Mouse (Mus musculus): Measurements from ENCODE around the gene Atoh8.

Atoh8 gene

GRCm38 (mm10) chr6:72235098-72235806, at the start of gene Atoh8:
Atoh8 (minus strand) TSS chr6:72235577.
- peak; percentile 67 for DNase-seq (ENCODE audit: low read depth, low spot score)

- peak; percentile 31 for DNase-seq (ENCODE audit: low read depth, low spot score)
These were observed 48.5 kb upstream of the Atoh8 start for GRCm38 (mm10) chr6:72283914-72284313.

GRCm38 (mm10) chr6:72280410-72280998, 45.1 kb upstream of the Atoh8 start:
- DNase-seq (ENCODE audit: low read depth, low spot score) = no peak

GRCm38 (mm10) chr6:72279505-72279904, 44.1 kb upstream of the Atoh8 start:
- DNase-seq (ENCODE audit: low read depth, low spot score) = no peak

GRCm38 (mm10) chr6:72278835-72279234, 43.5 kb upstream of the Atoh8 start:
- no peak for DNase-seq (ENCODE audit: low read depth, low spot score)

DNA sequence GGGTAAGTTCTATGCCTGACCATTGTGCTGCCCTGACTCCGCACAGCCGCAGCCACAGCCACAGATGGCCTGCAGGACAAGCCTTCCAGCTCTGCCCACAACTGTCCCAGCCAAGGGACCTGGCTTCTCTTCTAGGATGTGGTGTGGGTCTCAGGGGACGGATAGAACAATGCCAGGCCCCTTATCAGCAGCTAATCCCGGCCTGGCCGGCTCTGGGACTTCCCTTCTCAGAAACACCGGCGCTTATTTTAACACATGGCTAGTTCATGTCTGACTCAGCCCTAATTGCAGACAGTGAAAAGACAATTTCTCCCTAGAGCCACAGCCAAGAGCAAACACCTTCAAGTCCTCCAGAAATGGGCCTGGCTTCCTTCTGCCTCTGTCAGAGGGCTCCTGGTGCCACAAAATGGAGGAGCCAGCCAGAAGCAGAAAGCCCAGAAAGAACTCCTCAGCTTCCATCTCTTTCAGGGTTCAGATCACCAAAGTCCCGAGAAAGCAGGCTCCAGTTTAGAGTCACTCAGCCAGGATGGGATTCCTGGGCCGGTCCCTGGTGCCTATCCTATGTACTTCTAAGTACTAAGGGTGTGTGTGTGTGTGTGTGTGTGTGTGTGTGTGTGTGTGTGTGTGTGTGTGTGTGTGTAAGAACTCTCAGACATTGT, 42.3 kb upstream of the Atoh8 start:
- peak; percentile 7 for DNase-seq (ENCODE audit: low read depth, low spot score)

DNA sequence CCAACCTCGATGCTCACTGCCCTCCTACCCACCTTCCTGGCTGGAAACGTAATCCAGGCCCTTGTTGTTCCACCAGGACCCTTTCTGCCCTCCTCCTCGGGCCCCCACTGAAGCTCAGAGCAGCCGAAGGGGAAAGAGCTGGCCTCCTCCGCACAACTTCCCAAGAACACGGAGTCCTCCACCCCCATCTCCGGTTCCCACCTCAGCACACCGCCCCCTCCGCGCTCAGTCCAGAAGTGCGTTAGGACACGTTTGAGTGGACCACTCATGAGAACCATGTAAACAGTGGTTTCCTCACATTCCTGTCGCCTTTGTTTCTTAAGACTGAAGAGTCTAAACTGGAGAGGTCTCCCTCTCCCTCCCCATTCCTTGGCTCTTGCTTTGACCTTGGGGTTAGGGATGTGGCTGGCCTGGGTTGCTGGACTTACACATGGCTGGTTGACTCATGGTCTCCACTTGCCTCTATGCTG, 41.6 kb upstream of the Atoh8 start:
- no peak for DNase-seq (ENCODE audit: low read depth, low spot score)

DNA sequence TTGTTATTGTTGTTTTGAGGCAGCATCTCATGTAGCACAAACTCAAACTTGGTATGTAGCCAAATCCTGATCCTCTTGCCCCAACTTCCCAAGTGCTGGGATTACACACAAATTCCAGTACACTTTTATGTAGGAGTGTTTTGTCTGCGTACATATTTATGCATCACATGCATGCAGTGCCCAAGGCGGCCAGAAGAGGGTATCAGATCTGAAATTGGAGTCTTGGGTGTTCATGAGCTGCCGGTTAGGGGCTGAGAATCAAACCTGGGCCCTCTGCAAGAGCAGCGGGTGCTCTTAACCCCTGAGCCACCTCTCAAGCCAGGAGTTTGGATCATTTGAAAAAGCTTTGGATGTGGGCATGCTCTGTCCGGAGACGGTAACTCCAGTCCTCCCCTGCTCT, 40.8 kb upstream of the Atoh8 start:
- DNase-seq (ENCODE audit: low read depth, low spot score) = no peak

DNA sequence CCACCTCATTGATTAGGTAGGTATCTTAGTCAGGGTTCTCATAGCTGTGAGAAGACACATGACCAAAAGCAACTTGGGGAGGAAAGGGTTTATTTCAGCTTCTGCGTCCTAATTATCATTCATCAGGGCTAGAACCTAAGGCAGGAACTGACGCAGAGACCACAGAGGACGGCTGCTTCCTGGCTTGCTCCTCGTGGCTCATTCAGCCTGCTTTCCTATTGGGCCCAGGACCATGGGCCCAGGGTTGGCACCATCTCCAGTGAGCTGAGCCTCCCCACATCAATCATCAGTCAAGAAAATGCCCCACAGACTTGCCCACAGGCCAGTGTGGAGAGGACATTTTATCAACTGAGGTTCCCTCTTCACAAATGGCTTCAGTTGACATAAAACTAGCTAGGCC, 40.1 kb upstream of the Atoh8 start:
- DNase-seq (ENCODE audit: low read depth, low spot score) = no peak

DNA sequence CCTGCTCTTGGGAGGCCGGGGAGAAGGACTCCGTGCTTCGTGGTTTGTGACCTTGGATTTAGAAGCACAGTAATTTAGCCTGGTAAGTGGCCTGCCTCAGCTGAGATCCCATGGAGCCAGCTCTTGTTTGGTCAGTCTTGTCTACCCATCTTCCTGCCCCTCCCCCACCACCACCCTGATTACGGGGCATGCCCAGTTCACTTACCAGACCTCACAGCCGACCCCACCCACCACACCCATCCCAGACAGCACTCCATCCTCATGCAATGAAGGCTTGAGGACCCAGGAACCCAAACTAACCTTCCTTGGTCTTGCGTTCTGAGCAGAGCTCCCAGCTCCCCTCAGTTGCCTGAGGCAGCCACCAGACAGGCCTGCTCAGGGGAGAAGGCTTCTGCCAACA, 37.8 kb upstream of the Atoh8 start:
- DNase-seq (ENCODE audit: low read depth, low spot score) = no peak

- no peak for DNase-seq (ENCODE audit: low read depth, low spot score)
These were observed 36.9 kb upstream of the Atoh8 start for GRCm38 (mm10) chr6:72272161-72272696.

DNA sequence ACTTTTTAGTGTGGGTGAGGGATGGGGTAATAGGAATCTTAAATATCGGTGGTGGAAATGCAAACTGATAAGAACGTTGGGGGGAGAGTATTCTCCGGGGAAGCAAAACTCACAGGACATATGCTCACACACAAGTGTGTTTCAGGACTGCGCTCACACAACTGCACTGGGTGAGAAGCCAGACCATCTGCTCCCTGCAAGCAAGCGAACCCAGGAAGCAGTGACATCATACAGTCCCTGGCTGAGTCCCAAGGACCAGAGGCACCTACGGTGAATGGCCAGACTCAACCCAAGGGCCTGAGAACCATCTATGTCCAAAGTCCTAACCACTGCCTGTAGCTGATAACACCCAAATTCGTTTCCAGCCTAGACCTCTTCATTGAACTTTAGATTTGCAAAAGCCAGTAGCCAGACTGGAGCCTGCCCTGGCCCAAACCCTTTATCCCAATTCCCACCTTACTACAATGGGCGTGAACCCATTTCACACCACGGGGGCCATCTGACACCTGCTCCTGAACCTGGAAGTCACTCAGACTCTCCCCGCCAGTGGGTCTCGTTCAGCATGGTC, 35.7 kb upstream of the Atoh8 start:
- DNase-seq (ENCODE audit: low read depth, low spot score) = no peak

DNA sequence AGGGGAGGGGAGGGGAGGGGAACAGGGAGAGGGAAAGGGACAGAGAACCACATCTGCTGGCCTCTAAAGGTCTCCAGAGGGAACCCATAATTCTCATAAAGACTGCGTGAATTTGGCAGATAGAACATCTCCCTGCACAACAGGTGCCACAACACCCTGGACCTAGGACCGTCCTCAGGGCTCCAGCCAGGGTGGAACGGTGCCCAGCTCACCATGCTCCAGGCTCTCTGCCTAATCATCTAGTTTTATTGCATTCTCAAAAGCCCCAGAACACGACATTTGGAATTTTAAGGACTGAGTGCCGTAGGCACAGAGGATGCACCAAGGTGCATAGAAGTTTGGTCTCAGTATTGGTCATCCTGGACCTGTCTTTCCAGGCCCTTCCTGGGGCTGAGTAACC, 34.9 kb upstream of the Atoh8 start:
- DNase-seq (ENCODE audit: low read depth, low spot score) = no peak

- no peak for DNase-seq (ENCODE audit: low read depth, low spot score)
These were observed 32.9 kb upstream of the Atoh8 start for GRCm38 (mm10) chr6:72268149-72268847.

DNA sequence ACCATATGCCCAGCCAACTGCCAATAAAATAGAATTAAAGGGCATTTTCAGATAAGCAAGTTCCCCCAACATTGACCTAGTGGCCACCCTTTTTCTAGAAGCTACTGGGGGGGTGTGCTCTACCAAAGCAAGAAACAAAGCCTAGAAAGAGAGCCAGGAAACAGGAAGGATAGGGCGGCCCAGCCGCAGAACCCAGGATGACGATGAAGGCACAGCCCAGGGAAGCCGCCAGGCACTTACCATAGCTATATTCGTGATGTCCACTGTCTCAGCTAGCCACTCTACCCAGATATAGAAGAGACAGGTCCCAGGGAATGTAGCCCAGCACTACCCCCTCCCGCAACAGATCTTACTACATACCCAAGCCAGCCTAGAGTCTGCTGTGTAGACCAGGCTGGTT, 30.3 kb upstream of the Atoh8 start:
- no peak for DNase-seq (ENCODE audit: low read depth, low spot score)

DNA sequence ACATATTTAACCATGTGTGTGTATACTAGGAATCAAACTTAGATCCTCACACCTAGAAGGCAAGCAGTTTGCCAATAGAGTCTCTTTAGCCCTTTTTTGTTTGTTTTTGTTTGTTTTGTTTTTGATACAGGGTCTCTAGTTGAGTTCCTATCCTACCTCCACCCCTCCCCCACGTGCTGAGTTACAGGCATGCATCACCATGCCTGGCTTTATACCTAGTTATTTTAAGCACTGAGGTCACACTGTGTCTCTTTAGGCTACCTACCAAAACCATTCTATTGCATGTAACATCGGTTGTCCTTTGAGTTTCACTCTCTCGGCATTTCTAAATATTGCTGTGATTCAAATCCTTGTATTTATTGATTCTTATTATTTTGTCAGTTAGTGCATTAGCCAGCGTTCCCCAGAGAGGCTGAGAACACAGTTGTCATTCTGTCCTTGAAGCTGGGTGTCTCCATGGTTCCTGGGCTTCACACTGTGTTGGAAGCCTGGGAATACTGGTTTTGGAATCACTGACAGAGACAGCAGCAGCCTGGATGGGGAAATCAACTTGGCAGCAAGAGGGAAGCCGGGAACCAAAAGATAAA, 28.4 kb upstream of the Atoh8 start:
- DNase-seq (ENCODE audit: low read depth, low spot score) = no peak

GRCm38 (mm10) chr6:72261683-72262320, 26.4 kb upstream of the Atoh8 start:
- no peak for DNase-seq (ENCODE audit: low read depth, low spot score)

DNA sequence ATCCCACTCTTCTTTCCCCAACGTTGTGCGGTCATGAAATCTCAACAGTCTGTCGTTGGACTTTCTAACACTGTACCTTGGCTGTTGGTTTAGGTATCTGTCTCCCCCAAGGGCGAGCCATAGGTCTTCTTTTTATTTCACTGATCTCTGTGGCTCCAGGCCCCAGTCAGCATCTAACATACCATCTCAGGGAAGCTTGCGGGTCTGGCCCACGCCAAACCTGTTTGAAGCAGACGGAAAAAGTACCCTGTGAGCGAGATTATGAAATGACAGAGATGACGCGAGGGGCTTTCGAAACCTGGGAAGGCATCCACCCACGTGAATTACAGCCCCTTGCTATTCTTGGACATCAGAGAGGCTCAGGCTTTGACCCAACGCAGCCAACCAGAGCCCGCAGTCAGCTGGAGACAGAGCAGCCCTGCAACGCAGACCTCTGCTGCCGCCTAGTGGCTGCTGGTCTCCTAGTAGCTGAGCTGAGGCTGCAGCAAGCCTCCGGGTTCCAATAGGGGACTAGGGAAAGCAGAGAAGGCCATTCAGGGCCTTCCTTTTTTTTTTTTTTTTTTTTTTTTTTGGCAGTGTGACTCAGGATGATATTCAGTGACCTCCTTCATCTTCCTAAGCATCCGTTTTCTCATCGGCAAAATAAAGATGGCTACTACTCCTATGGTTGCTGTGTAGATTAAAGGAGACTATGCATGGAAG, 25.8 kb upstream of the Atoh8 start:
- peak; percentile 64 for DNase-seq (ENCODE audit: low read depth, low spot score)

DNA sequence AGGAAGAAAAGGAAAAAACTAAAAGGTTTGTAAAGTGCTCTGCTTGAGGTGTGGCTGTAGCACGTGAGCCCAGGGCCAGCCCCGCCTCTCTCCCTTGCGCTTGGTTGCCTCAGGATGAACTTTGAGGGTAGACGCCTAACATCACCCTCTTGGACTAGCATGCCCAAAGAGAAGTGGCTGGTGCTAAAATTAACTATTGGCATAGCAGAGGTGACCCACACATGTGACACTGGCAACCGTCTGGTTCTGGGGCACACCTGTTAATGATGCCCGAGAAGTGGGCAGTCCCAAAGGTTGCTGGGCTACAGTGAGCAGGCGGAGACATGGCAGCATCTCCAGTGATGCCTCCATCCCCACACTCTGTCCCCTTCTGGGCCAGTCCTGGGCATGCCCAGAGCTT, 24.1 kb upstream of the Atoh8 start:
- DNase-seq (ENCODE audit: low read depth, low spot score) = no peak

DNA sequence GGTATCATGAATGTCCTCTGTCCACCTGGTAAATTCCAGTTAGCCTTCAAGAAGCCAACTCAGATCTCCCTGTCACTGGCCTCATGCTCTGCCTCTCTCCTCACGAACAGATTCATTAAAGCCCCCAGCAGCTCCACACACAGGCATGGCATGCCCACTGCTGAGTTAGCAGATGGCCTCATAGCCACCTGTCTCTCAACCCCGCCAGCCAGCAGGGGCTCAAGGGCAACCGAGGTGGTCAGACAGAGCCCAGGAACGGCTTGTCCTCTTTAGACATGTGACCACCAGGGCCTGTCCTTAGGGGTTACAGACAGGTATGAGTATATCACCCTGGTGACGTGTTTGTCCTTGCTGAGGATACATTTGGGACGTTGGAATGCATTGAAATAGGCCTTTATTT, 19.9 kb upstream of the Atoh8 start:
- no peak for DNase-seq (ENCODE audit: low read depth, low spot score)

Data from A20 (cell line).